Mouse (Mus musculus) megakaryocyte, embryonic 14.5 days (primary cell): Measurements from ENCODE around the gene Tmem109.

Experiments used
- FLI1 ChIP-seq: IDR thresholded peaks from 2 replicates; pipeline ENCODE4 v1.6.1; 2012; ENCODE audit warnings: low read length, inconsistent platforms, mixed read lengths
- GATA1 ChIP-seq: IDR thresholded peaks from 3 replicates; pipeline ENCODE4 v1.6.1; 2012; ENCODE audit warnings: mixed read lengths, low read length, inconsistent platforms, borderline replicate concordance

DNA sequence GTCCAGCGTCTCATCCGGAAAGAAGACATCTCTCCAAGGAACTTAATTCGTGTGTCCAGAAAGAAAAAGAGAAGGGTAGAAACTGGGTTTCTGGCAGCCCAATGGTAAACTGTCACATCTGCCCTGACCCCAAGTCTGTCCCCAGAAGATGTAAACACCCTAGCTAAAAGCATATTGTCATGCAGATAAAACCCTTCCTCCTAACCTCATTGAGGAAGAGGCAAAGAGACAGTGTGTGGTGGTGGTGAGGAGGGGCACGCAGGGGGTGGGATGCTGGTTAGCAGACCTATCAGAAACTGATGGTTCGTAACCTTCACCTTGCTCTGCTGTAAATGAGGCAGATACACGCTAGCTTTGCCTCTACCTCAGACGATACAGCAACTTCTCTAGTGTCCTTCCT lies 60.5 kb downstream of the Tmem109 start:
- TF ChIP-seq GATA1 (no peak), FLI1 (no peak)
